Mouse (Mus musculus) 3134 (cell line): ENCODE results near the gene Trp53i13.

ENCODE experiments used
- DNase-seq: peaks from one replicate; pipeline ENCODE4 v3.0.0-alpha.2; 2011; ENCODE audit warnings: low spot score; ENCODE audit not compliant: insufficient read length; ENCODE audit errors: extremely low read depth

Trp53i13 gene

DNA sequence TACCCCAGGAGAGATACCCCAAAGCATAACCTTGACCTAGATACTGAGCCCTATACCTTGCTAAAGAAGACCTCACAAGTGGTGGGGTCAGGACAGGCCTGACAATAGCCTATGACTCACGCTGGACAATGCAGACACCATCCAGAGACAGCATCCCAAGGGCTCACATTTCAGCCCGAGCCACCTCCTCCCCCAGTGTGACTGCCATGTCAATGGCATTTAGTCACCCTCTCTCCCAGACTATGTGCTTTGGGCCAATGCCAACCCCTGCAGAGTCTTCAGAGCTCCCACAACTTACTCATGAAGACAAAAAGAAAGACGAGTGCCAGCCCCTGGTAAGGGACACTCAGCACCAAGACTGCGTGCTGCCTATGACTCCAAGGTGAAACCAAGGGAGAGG lies 51.1 kb downstream of the Trp53i13 start:
- peak; percentile 78 for DNase-seq

GRCm38 (mm10) chr11:77463786-77464185 lies 52.0 kb downstream of the Trp53i13 start:
- no peak for DNase-seq

GRCm38 (mm10) chr11:77463101-77463445 lies 52.7 kb downstream of the Trp53i13 start:
- no peak for DNase-seq

GRCm38 (mm10) chr11:77462283-77463100 lies 53.3 kb downstream of the Trp53i13 start, which contains the start of gene Coro6:
Coro6 (plus strand) TSS chr11:77462411.
- peak; percentile 85 for DNase-seq

DNA sequence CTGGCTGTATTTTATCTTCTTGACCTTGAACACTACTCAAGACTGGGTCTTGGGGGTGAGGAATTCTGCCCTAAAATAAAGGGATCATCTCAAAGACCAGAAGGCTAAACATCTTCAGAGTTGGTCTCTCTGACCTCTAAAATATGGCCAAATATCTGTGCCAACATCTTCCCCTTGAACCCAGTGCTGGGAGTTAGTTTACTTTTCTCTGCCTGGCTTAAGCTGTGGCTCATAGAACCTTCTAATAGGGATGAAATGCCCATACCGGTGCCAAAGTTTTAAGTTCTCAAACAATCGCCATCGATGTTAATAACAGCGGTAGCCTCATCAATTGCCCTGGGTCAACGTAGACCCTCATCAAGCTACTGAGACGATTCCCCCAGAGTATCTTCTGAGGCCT lies 53.9 kb downstream of the Trp53i13 start:
- no peak for DNase-seq
